Mouse (Mus musculus) liver, adult 2 months (tissue): Measurements from ENCODE around the gene Lpp.

Source experiments
- CTCF ChIP-seq: fragments of 200-500 bp; IDR thresholded peaks from 2 replicates; pipeline ENCODE4 v1.5.1; 2011; ENCODE audit warnings: low read depth, low read length, control low read depth
- POLR2A ChIP-seq: fragments of 200-500 bp; IDR thresholded peaks from 2 replicates; pipeline ENCODE4 v1.6.1; 2011; ENCODE audit warnings: low read length, control low read depth; ENCODE audit not compliant: insufficient read depth; ENCODE audit errors: extremely low read depth

- TF ChIP-seq CTCF (no peak), POLR2A (no peak)
Measured at GRCm38 (mm10) chr16:24958661-24959060, 565.4 kb downstream of the Lpp start.
